Mouse (Mus musculus): ENCODE data around the gene Bcl7a. TPM values are rescaled to one million over a fixed set of nuclear protein-coding genes. Genes with fewer than 3 reads are reported as not detected.

Bcl7a gene
- polyA plus RNA-seq, 1 experiment from 2014 or later, result 41.8 TPM

DNA sequence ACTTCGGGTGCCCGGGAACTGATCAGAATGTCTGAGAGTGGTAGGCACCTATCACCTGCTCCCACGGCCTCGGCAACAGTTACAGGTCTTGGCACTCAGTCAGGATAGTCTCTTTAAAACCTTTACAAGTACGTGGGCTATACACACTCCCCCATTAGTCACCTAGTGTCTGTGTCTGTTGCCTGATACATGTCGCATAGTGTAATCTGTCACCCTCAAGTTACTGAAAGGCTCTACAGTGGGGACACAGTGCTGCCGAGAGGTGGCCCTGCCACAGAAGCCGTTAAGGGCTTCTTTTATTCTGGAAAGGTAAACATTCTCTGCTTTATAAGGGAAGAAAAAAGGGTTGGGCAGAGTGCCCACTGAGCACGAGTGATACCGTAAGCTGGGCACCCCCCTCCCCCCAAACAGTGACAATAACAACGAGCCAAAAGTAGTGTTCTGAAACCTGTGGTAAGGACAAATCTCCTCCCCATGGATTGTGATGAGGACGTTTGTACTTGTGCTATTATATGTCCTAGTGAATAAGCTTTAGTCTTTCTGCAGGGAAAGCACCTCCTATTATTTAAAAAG, 30.5 kb upstream of the Bcl7a start:
- H3K27me3 ChIP-seq (ENCODE audit: poor library complexity, severe bottlenecking), result peaks cover 5% of the 10 kb centered on the region
- WGBS, result 81% methylated on average over 12 of the region's 12 CpGs
- peaks cover 41% of the 10 kb centered on the region for H3K4me1 ChIP-seq
- DNase-seq (ENCODE audit: extremely low spot score, low spot score), result no peak
- H3K27ac ChIP-seq, result no peak overlapping the region
- no peaks in the 10 kb centered on the region for H3K9me3 ChIP-seq
- no peak overlapping the region for H3K4me3 ChIP-seq
- H3K36me3 ChIP-seq (replicated peaks), result no peaks in the 10 kb centered on the region

DNA sequence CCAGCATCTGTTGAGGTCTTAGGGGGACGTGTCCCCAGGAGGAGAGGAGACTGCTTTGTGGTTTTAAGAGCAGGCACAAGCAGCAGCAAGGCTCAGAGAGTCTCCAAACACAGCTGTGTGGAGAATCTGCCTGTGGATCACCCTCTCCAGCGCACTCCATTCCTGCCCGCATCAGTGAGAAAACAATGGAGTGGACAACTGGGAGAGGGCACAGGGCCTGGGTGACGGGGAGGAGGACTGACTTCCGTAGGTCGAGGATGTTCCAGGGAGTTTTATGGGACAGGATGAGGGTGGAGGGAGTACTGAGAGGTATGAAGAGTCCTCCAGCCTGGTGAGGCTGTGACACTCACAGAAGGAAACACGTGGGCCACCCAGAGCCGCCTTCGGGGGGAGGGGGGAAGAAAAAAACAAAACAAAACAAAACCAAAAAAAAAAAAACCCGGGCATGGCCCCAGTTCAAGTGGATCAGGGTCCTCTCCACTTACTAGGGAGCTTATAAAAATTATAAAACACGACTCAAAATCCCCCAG, 29.7 kb upstream of the Bcl7a start:
- 0 out of 2 replicates have a peak overlapping the region, but pooled peaks have one; percentile 58 for H3K27ac ChIP-seq
- H3K4me1 ChIP-seq, result peaks cover 44% of the 10 kb centered on the region
- no peaks in the 10 kb centered on the region for H3K36me3 ChIP-seq (replicated peaks)
- H3K4me3 ChIP-seq, result no peak overlapping the region
- H3K9me3 ChIP-seq, result no peaks in the 10 kb centered on the region
- WGBS, result 69% methylated on average over 11 of the region's 11 CpGs
- DNase-seq (ENCODE audit: extremely low spot score, low spot score), result no peak
- peaks cover 5% of the 10 kb centered on the region for H3K27me3 ChIP-seq (ENCODE audit: poor library complexity, severe bottlenecking)

DNA sequence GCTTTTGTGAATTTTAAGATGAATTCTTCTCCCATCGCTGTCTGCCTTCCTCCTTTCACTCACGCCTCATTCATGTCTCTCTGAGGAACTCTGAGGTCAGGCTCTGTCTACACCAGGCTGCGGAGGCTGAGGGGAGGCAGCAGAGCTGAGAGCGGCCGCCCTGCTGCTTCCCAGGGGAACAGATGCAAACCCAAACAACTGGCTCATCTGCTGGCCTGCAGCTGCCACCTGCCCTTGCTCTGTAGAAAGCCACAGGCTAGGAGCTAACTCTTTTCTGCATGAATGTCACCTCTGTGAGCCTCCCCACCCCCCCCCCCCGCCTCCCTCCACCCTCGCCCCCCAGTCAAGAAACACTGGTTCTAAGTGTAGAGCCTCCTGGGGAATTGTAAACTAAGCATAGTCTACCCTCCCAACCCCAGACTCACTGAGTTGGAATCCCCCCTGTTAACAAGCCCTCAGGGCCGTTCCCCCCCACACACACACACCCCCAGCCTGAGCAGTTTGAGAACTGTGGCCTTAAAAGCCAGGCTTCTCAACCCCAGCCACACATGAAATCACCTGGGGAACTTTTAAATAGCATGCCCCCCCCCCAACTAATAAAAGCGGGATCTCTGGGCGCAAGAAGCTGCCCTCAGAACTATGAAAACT, 28.3 kb upstream of the Bcl7a start:
- Histone ChIP-seq H3K27me3 (ENCODE audit: poor library complexity, severe bottlenecking) (no peaks in the 10 kb centered on the region), H3K9me3 (no peaks in the 10 kb centered on the region), H3K4me1 (peaks cover 37% of the 10 kb centered on the region), H3K27ac (peak overlapping the region; percentile 53), H3K36me3 (replicated peaks) (no peaks in the 10 kb centered on the region), H3K4me3 (no peak overlapping the region)
- 45% methylated on average over 10 of the region's 10 CpGs for WGBS
- no peak for DNase-seq (ENCODE audit: extremely low spot score, low spot score)

DNA sequence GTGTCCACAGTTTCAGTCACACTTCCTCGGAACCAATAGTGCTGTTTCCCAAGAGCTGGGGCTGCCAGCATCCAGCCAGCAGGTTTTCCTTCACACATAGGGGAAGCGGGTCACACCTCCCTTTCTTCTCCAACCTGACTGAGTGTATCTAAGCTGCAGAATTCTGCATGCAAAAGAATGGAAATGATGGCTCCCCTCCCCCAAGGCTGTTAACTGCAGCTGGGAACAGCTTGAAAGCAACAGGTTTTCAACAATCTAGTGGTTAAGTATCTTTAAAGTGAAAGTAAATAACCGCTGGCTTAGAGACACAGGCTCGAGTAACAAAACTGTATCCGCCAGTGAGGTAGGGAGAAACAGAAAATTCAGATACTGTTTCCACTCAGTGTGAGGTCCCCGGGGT, 25.6 kb upstream of the Bcl7a start:
- no peaks in the 10 kb centered on the region for H3K27me3 ChIP-seq (ENCODE audit: poor library complexity, severe bottlenecking)
- H3K4me3 ChIP-seq, result no peak overlapping the region
- no peak overlapping the region; the same call in 1 of the 2 replicates for H3K27ac ChIP-seq
- H3K36me3 ChIP-seq (replicated peaks), result no peaks in the 10 kb centered on the region
- peaks cover 34% of the 10 kb centered on the region for H3K4me1 ChIP-seq
- H3K9me3 ChIP-seq, result no peaks in the 10 kb centered on the region
- DNase-seq (ENCODE audit: extremely low spot score, low spot score), result no peak
- whole genome bisulfite sequencing, result 40% methylated on average over 6 of the region's 6 CpGs

DNA sequence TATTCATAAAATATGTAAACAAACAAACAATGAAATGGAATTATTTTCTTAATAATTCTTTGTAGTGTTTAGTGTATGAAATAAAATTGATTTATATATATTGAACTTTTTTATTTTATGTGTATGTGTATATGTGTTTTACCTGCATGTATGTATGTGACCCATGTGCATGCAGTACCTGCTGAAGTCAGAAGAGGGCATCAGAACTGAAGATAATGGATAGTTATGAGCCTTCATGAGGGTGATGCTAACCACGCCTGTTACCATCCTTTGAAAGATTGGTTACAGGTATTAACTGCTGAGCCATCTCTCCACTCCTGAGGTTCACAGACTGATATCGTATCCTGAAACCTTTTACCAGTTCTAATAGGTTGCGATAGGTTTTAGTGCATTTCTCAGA, 23.5 kb upstream of the Bcl7a start:
- Histone ChIP-seq H3K4me3 (no peak overlapping the region), H3K27ac (no peak overlapping the region), H3K4me1 (peaks cover 30% of the 10 kb centered on the region), H3K27me3 (ENCODE audit: poor library complexity, severe bottlenecking) (peaks cover 6% of the 10 kb centered on the region; the same call in 1 of the 2 replicates), H3K36me3 (replicated peaks) (no peaks in the 10 kb centered on the region), H3K9me3 (no peaks in the 10 kb centered on the region)
- no peak for DNase-seq (ENCODE audit: extremely low spot score, low spot score)
- 95% methylated on average over 3 of the region's 3 CpGs for WGBS

DNA sequence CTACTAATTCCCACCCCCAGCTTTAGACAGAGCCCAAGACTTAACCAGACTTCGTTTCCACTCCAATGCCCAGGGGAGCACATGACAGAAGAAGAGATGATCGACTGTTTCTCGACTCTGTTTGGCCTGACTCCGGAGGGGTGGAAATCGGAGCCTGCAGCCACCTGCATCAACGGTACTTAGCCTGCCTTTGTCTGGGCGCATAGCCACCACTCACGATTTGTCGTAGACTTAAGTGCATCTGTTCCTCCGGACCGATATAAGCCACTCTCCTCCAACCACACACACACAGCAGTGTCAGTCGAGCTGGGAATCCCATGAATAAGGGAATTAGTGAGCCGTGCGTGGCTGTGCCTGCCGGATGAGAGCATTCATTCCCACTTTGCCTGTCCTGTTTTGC, 19.4 kb upstream of the Bcl7a start:
- no peak for DNase-seq (ENCODE audit: extremely low spot score, low spot score)
- Histone ChIP-seq H3K27ac (peak overlapping the region; percentile 73), H3K9me3 (no peaks in the 10 kb centered on the region), H3K4me3 (peak overlapping the region; percentile 14), H3K27me3 (ENCODE audit: poor library complexity, severe bottlenecking) (peaks cover 10% of the 10 kb centered on the region; the same call in 1 of the 2 replicates), H3K4me1 (peaks cover 31% of the 10 kb centered on the region), H3K36me3 (replicated peaks) (no peaks in the 10 kb centered on the region)
- 15% methylated on average over 15 of the region's 15 CpGs for WGBS

DNA sequence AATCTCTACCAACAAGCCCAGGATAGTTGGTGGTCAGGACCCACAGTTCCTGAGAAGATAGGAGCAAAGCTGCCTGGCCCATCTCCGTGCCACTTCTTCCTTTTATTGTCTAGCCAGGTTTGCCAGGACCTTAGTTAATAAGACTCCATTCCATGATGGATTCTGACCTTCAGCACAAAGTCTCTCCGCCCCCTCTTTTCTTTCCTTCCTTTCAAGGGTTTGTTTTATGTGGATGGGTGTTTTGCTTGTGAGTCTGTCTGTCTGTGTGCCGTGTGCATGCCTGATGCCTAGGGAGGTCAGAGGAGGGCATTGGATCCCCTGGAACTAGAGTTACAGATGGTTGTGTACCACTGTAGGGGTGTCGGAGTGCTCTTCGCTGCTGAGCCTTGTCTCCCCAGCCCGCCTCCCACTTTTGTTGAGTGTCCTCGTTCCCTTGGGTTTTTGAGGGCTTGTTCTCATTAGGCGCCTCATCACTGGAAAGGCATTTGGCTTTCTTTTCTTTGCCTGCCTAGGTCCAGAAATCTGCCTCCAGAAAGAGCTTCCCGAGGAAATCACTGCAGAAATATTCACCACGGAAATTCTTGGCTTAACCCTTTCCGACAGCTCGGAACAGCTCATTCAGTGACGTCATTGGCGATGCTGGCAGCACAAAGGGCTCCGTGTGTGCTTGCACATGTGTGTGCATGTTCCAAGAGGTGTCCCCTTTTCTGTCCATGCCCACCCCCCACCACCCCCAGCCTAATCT, 17.5 kb upstream of the Bcl7a start:
- no peak overlapping the region for H3K27ac ChIP-seq
- H3K36me3 ChIP-seq (replicated peaks), result no peaks in the 10 kb centered on the region
- peaks cover 31% of the 10 kb centered on the region for H3K4me1 ChIP-seq
- 79% methylated on average over 15 of the region's 15 CpGs for WGBS
- H3K4me3 ChIP-seq, result no peak overlapping the region
- H3K9me3 ChIP-seq, result no peaks in the 10 kb centered on the region
- DNase-seq (ENCODE audit: extremely low spot score, low spot score), result no peak
- H3K27me3 ChIP-seq (ENCODE audit: poor library complexity, severe bottlenecking), result peaks cover 10% of the 10 kb centered on the region; the same call in 1 of the 2 replicates

DNA sequence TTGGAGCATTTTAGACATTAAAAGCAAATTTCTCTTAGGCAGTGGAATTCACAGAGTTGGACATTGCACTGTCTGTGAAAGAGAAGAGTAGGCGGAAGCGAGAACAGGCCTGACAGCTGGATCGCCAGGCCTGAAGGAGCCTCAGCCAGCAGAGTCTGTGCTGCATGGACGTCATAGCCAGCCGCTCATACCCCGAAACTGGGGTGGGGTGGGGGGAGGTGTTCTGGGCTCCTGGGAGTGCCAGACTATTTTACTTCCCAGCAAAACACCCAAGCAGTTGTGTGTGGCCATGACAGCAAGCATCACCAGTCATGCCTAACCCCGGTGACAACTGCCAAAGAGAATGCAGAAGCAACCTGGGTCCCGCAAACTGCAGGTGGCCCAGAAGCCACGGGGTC, 16.9 kb upstream of the Bcl7a start:
- Histone ChIP-seq H3K36me3 (replicated peaks) (no peaks in the 10 kb centered on the region), H3K9me3 (no peaks in the 10 kb centered on the region), H3K27me3 (ENCODE audit: poor library complexity, severe bottlenecking) (peaks cover 10% of the 10 kb centered on the region; the same call in 1 of the 2 replicates), H3K4me3 (no peak overlapping the region), H3K27ac (no peak overlapping the region), H3K4me1 (peaks cover 31% of the 10 kb centered on the region)
- WGBS, result 88% methylated on average over 9 of the region's 9 CpGs
- DNase-seq (ENCODE audit: extremely low spot score, low spot score), result no peak

DNA sequence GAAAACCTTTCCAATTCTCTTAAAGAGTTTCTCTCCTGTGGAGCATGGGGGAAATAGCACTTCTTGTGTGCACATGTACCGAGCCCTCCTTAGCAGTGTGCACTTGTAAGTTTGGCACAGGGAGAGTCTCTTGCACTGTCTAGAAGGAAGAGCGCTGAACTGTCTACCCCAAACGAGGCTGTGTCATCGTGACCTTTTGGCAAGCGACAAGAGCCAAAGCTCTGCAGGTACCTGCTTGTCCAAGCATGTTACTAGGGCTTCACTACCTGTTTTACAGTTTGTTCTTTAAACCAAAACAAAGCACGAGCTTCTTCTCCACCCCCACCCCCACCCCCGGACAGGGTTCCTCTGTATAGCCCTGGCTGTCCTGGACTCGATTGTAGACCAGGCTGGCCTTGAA, 15.9 kb upstream of the Bcl7a start:
- Histone ChIP-seq H3K4me3 (no peak overlapping the region), H3K4me1 (peaks cover 31% of the 10 kb centered on the region), H3K27ac (no peak overlapping the region), H3K27me3 (ENCODE audit: poor library complexity, severe bottlenecking) (peaks cover 10% of the 10 kb centered on the region; the same call in 1 of the 2 replicates), H3K9me3 (no peaks in the 10 kb centered on the region), H3K36me3 (replicated peaks) (no peaks in the 10 kb centered on the region)
- no peak for DNase-seq (ENCODE audit: extremely low spot score, low spot score)
- WGBS, result 87% methylated on average over 8 of the region's 8 CpGs

DNA sequence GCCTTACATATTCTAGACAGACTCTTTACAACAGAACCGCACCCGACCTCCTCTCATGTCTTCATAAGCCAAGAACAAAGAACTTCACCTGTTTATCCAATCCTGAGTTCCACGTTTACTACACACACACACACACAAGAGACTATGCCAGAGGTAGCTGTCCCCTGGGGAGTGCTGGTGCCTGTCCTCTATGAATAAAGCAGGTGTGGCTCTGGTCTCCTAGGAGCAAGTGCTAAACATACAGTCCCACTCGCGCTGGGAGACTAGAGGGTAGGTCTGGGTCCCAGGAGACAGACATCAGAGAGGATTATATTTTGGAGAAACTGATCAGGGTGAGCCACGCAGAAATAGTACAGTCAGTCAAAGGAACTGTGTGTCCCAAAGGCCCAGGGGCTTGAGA, 10.1 kb upstream of the Bcl7a start:
- H3K4me3 ChIP-seq, result no peak overlapping the region
- H3K27me3 ChIP-seq (ENCODE audit: poor library complexity, severe bottlenecking), result no peaks in the 10 kb centered on the region
- H3K27ac ChIP-seq, result no peak overlapping the region
- no peaks in the 10 kb centered on the region for H3K36me3 ChIP-seq (replicated peaks)
- 89% methylated on average over 6 of the region's 6 CpGs for whole genome bisulfite sequencing
- H3K4me1 ChIP-seq, result peaks cover 15% of the 10 kb centered on the region
- H3K9me3 ChIP-seq, result no peaks in the 10 kb centered on the region
- no peak for DNase-seq (ENCODE audit: extremely low spot score, low spot score)

DNA sequence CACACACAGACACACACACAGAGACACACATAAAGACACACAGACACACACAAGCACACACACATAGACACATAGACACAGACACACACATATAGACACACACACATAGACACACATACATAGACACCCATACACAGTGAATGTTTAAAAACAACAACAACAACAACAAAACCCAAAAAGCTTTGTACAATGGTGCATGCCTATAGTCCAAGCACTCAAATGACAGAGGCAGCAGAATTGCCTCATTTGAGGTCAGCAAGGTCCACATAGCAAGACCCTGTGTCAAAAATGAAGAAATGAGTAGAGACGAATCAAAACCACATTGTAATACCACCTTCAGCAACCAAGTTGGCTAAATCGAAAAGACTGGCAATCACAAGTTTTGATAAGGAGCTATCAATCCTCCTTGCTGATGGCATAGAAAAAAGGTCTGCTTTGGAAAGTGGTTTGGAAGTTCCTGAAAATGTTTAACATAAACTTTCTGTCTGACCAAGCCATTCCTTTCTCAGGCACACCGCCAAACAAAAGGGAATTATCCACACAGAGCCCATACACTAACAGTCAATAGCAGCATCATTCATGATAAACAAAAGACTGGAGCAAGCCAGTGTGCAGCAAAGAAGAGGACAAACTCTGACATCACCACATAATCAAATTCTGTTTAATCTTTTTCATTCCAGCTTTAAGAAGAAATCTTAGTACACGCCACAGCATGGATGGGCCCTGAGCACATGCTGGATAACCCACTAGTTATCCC, 7.3 kb upstream of the Bcl7a start:
- H3K9me3 ChIP-seq, result no peaks in the 10 kb centered on the region
- H3K4me1 ChIP-seq, result peaks cover 15% of the 10 kb centered on the region
- no peak for DNase-seq (ENCODE audit: extremely low spot score, low spot score)
- H3K4me3 ChIP-seq, result no peak overlapping the region
- WGBS, result 82% methylated on average over 4 of the region's 4 CpGs
- no peak overlapping the region for H3K27ac ChIP-seq
- H3K36me3 ChIP-seq (replicated peaks), result no peaks in the 10 kb centered on the region
- no peaks in the 10 kb centered on the region for H3K27me3 ChIP-seq (ENCODE audit: poor library complexity, severe bottlenecking)

DNA sequence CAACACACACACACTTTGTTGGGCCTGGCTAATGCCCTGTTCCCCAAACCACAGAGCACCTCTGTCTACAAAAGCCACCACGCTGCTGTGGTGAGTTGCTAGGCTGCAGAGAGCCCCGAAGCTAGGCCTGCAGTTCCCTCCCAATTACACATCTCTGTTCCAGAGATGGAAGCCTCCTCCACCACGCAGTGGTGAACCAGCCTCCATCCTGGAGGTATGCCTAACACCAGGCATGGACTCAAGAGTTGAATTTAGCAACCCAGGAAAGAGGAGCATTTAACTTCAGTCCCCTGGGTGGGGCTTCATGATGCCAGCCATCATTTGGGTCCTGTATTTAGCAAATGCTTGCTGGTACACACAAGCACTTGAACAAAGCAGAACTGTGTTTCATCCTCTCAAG, 5.2 kb upstream of the Bcl7a start:
- no peak for DNase-seq (ENCODE audit: extremely low spot score, low spot score)
- Histone ChIP-seq H3K36me3 (replicated peaks) (no peaks in the 10 kb centered on the region), H3K9me3 (no peaks in the 10 kb centered on the region), H3K27ac (0 out of 2 replicates have a peak overlapping the region, but pooled peaks have one; percentile 25), H3K4me3 (no peak overlapping the region), H3K4me1 (peaks cover 19% of the 10 kb centered on the region), H3K27me3 (ENCODE audit: poor library complexity, severe bottlenecking) (no peaks in the 10 kb centered on the region)
- WGBS, result 75% methylated on average over 3 of the region's 3 CpGs
